Mouse (Mus musculus) megakaryocyte progenitor cell, adult 5-6 weeks (primary cell): ENCODE results near the gene Gimap3. TPM values are rescaled to one million over a fixed set of nuclear protein-coding genes. Genes with fewer than 3 reads are reported as not detected.

Experiments used
- ATAC-seq: replicated peaks from 2 replicates; pipeline ENCODE4 v1.8.0; 2016; ENCODE audit warnings: mild to moderate bottlenecking, moderate TSS enrichment, inconsistent platforms; ENCODE audit not compliant: poor library complexity
- total RNA-seq, 2 experiments: library from RNA; stranded (forward) in 1 of 2; stranded (reverse) in 1 of 2; fragments of 157-497, 149-512 nt in 1 of 2; fragments of 200-1000 nt in 1 of 2; gene quantifications; 2 replicates each; pipeline versions ENCODE4 v1.2.3 to v1.2.4; 2015 to 2017

Gene Gimap3
- total RNA-seq (2015) (0.12 and 0.62 TPM in 2 replicates), total RNA-seq (2017) (0.61 TPM in 1 of 2 replicates, not detected in the other)

- ATAC-seq, result no peak
Measured at GRCm38 (mm10) chr6:48770696-48771095, at the start of gene Gimap3. Gene Gimap3, minus strand, starts transcription at chr6:48770851.

- ATAC-seq, result peak; percentile 99
Measured at GRCm38 (mm10) chr6:48817815-48818214, 47.2 kb upstream of the Gimap3 start.

- ATAC-seq, result no peak
Measured at GRCm38 (mm10) chr6:48815013-48815412, 44.4 kb upstream of the Gimap3 start.

GRCm38 (mm10) chr6:48809494-48810219 lies 39.0 kb upstream of the Gimap3 start:
- ATAC-seq, result no peak

GRCm38 (mm10) chr6:48806746-48807145 lies 36.1 kb upstream of the Gimap3 start:
- no peak for ATAC-seq

GRCm38 (mm10) chr6:48804346-48804745 lies 33.7 kb upstream of the Gimap3 start:
- no peak for ATAC-seq

- no peak for ATAC-seq
Measured at GRCm38 (mm10) chr6:48803406-48804051, 32.9 kb upstream of the Gimap3 start.

- ATAC-seq, result peak; percentile 78
Measured at GRCm38 (mm10) chr6:48801897-48802296, 31.2 kb upstream of the Gimap3 start.

GRCm38 (mm10) chr6:48787867-48788266 lies 17.2 kb upstream of the Gimap3 start:
- ATAC-seq, result no peak

- ATAC-seq, result no peak
Measured at GRCm38 (mm10) chr6:48785601-48786000, 14.9 kb upstream of the Gimap3 start.

GRCm38 (mm10) chr6:48785189-48785588 lies 14.5 kb upstream of the Gimap3 start:
- ATAC-seq, result no peak

- no peak for ATAC-seq
Measured at GRCm38 (mm10) chr6:48784406-48784805, 13.8 kb upstream of the Gimap3 start.

- peak; percentile 87 for ATAC-seq
Measured at GRCm38 (mm10) chr6:48772030-48772429, 1.4 kb upstream of the Gimap3 start.

- no peak for ATAC-seq
Measured at GRCm38 (mm10) chr6:48768933-48769332, 1.7 kb downstream of the Gimap3 start.

- ATAC-seq, result no peak
Measured at GRCm38 (mm10) chr6:48768178-48768869, 2.3 kb downstream of the Gimap3 start.

GRCm38 (mm10) chr6:48764496-48764895 lies 6.2 kb downstream of the Gimap3 start:
- no peak for ATAC-seq

- ATAC-seq, result no peak
Measured at GRCm38 (mm10) chr6:48763567-48764270, 6.9 kb downstream of the Gimap3 start.

- peak; percentile 33; the same call in 1 of the 2 replicates for ATAC-seq
Measured at GRCm38 (mm10) chr6:48747091-48747966, 23.3 kb downstream of the Gimap3 start.

GRCm38 (mm10) chr6:48745959-48746889 lies 24.4 kb downstream of the Gimap3 start, which contains the start of gene Gimap5:
Gene Gimap5, plus strand, starts transcription at chr6:48746197.
- peak; percentile 70 for ATAC-seq
